Mouse (Mus musculus) layer of hippocampus, adult 11-12 months (tissue): ENCODE measurements around the gene Agmat.

Experiments used
- DNase-seq: peaks from one replicate; pipeline ENCODE4 v3.0.0; 2022; ENCODE audit warnings: low spot score

Gene Agmat

DNA sequence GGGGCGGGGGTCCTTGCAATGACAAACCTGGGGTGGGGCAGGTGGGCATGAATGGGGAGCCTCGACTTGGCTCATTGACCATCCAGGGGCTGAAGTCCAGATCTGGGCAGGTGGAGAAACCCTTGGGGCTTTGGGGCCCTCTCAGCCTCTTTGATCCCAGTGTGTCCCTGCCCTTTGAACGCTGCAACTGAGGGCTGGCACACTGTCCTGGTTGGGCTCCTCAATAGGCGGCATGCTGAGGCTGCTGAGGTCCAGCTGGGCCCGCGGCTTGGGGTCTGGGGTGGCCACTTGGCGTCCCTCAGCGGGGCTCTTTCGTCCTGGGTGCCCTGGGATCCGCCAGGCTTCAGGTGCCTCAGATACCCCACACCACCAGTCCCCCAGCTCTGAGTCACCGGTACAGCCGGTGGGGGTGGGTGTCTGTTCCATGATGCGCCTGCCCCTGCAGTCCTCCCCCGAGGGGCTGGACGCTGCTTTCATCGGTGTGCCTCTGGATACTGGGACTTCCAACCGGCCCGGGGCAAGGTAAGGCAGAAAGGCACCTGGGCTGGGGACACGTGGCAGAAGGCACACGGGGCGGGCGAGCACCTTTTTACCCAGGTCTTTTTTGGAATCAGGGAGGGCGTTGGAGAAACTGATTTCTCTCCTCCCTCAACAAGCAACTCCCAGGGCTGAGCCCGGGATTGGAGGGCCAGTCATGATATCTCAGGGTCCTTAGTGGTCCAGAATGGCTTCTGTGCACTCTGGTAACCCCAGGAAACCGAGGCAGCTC lies at the start of gene Agmat:
Gene Agmat (plus strand): TSS at position 95 of the 769 bp plus-strand sequence.
- DNase-seq = no peak

GRCm38 (mm10) chr4:141704625-141705024 lies 41.8 kb upstream of the Agmat start:
- no peak for DNase-seq

GRCm38 (mm10) chr4:141705331-141705730 lies 41.1 kb upstream of the Agmat start:
- peak; percentile 79 for DNase-seq

DNA sequence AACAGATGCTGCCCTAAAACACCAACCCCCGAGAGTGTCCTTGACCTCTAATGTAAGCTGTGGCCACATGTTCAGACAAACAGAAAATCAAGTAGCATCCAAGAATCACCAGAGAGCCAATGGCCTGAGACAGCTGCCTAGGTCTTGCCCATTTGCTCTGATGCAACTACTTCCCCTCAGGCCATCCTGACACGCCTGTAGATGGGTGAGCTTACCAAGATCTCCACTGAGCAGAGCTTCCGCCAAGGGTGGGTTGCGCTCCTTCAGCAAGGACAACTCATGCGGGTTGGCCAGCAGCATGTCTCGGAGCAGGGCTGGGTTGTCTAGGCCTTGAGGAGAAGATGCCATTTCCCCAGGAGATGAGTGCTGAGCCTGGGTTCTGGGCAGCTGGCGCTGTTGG lies 38.5 kb upstream of the Agmat start:
- no peak for DNase-seq

DNA sequence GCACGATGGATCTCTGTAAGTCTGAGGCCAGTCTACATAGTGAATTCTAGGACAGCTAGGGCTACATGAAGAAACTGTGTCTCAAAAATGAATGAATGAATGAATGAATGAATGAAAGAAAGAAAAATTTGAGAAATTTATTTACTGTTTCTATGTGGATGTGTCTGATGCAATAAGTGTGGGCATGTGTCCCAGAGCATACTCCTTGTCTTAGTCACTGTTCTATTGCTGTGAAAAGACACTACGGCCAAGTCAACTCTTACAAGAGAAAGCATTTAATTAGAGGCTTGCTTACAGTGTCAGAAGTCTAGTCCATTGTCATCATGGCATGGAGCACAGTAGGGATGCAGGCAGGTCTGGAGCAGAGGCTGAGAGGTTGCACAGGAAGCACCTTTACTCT lies 37.5 kb upstream of the Agmat start:
- no peak for DNase-seq

- DNase-seq = no peak
Observed at GRCm38 (mm10) chr4:141711250-141711649, 35.2 kb upstream of the Agmat start.

GRCm38 (mm10) chr4:141713598-141714142 lies 32.8 kb upstream of the Agmat start:
- no peak for DNase-seq

DNA sequence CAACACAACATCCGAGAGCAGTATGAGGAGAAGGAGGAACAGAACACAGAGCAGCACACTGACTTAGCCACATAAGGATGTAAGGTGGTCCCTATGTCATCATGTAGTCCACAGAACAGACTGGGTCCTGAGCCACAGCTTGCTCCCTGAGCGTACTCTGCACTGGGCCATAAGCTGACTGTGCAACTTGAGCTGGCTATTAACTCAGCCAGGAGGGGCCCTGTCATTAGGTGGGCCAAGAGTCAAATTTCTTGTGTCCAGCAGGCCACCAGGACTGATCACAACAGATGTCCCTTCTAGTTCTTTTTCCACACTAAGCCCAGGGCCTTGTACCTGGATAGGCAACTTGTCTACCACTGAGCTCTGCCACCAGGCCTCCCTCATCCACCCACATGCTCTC lies 31.4 kb upstream of the Agmat start:
- DNase-seq = no peak

DNA sequence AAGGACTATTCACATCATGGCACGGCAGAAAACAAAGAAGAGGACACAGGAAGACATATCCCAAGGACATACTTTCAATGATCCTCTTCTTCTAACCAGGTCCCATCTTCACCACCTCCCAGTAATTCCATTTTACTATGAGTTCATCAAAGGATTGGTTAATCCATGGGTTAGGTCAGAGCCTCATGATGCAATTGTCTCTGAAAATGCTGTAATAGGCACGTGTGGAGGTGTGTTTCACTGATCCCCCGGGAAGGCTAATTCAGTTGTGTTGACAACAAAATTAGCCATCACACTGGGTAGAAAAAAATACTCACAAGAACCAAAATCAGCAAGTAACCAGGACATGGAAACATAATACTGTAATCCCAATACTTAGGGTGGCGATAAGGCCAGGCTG lies 28.8 kb upstream of the Agmat start:
- DNase-seq = no peak

- DNase-seq = no peak
Observed at GRCm38 (mm10) chr4:141719304-141719703, 27.2 kb upstream of the Agmat start.

GRCm38 (mm10) chr4:141720761-141721523 lies 25.5 kb upstream of the Agmat start:
- DNase-seq = no peak

DNA sequence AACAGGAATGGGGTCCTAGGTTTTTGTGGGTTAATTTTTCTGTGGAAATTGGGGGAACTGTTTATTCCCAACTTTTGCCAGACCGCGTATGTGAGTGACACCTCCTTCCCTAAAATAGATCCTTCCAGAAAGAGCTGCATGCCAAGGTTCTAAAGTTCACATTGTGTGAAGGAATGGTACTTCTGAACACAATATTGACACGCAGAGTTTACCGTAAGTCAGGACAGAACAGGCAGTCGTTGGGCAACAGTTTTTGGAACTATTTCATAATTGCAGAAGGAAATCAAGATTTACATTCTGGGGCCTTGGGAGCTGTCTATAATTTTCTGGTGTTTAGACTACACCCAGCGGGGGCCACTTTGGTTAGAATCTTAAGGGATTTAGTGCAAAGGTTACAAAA lies 24.5 kb upstream of the Agmat start:
- DNase-seq = no peak

DNA sequence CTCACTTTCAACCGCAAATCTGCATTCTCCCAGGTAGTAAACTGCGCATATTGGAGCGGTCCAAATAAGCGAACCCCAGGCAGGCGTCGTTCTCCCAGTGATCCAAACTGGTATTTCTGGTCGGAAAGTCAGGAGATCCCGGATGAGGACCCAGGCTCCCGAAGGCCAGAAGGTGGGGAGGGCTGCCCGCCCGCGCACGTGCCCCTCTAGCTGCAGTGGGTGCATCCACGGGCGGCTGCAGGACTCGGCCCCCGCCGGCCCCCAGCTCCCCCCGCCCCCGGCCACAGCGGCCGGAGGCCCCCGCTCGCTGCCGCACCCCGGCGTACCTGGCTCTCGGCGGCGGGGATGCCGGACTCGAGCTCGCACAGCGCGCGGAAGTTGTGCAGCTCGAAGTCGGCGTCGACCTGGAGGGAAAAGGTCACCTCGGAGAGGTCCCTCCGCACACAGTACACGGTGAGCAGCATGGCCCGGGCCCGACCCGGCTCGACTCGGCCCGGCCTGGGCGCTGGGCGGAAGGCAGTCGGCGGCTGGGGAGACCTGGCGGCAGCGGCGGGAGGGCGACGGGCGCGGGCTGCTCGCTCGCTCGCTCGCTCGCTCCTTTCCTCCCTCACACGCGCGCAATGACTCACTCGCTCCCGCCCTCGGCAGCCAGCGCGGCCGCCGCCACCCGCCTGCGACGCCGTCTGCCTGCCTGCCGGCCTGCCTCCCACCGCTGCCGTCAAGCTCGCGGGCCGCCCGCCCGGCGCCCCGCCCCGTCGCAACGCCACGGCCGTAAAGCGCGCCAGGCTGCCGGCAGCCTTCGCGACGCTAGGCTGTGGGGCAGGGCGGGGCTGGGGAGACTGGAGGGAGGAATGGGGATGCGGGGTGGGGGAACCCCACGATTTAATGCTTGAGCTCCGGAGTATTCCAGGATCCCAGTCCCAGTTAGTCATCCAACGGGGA lies 23.5 kb upstream of the Agmat start, which contains the start of gene Ddi2:
Gene Ddi2 (minus strand): TSS at position 689 of the 942 bp plus-strand sequence.
- peak; percentile 90 for DNase-seq

DNA sequence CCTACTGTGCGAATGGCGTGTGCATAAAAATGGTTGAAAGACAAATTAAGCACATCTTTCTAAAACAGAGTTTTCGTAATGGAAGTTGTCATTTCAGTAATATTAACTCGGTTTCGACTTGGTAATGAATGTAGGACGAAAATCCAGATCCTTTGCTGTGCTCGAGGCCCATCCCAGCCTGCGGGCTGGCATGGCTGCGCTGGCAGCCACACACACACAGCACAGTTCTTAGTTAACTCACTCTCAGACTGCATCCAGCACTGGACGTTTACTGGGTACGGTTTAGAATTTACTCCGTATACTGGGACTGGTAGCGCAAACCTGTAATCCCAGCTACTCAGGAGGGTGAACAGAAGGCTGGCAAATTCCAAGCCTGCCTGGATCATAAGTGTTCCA lies 22.8 kb upstream of the Agmat start:
- peak; percentile 32 for DNase-seq

DNA sequence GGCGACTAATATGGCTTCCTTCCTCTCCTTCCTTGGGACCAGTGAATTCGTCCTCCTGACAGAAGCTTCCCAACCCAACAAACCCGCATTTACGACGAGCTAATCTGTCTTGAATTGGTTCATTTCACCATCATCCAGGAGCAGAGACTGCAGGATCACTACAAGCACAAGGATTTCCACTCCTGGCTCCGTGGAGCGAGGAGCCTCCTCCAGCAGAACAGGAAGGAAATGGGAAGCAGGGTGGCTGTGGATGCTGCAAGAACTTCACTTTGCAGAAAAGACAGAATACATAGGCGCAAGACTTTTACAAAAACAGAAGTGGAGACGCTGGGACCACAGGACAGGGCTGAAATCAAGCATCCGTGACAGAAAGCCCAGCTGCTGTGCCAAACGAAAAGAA lies 21.9 kb upstream of the Agmat start:
- no peak for DNase-seq

- DNase-seq = no peak
Observed at GRCm38 (mm10) chr4:141725277-141725676, 21.2 kb upstream of the Agmat start.

GRCm38 (mm10) chr4:141725738-141726137 lies 20.7 kb upstream of the Agmat start:
- DNase-seq = no peak

DNA sequence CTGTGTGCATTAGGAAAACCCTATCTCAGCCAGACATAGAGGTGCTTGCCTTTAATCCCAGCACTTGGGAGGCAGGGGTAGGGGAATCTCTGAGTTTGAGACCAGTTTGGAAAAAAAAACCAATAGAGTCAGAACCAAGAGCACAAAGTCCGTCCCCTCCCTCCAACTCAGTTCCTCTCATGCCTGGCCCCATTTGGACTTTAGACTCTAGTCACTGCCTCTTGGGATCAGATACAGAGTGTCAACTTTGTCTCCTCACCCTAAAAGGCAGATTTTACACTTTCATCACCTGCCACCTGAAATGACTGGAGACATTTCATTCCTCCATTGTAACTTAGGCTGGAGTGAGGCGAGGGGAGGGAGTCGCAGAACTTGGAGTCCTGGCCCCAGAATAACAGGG lies 17.2 kb upstream of the Agmat start:
- no peak for DNase-seq

DNA sequence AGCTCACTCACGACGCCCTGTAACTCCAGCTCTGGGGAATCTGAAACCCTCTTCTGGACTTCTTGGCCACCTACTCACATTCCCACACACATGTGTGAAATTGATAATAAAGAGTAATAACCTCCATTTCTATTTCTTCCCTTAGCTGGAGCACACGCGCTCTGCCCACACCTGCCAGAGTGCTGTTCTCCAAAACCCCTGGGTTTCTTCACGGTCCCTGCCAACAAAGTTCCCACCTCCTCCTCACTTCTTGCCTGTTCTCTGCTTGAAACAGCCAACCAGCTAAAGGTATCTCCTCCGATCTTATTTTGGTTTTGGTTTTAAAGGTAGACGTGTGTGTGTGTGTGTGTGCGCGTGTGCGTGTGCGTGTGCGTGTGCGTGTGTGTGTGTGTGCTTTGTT lies 16.1 kb upstream of the Agmat start:
- no peak for DNase-seq

DNA sequence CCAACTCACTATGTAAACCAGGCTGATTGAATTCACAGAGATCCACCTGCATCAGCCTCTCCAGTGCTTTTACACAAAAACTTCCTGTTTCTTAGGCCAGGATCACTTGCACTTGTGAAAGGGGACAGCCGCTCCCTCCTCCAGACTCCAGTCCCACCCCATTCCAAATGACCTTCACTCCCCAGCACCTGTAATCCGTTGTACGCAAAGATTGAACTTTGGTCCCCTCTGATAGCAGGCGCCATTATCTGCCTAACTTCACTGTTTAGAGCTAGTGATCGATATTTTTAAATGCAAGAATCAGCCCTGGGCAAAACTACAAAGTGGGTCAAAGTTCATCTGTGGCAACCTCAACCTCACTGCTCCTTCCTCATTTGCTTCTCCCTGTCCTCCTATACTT lies 14.7 kb upstream of the Agmat start:
- no peak for DNase-seq

GRCm38 (mm10) chr4:141734446-141735205 lies 11.8 kb upstream of the Agmat start:
- peak; percentile 94 for DNase-seq
